Mouse (Mus musculus) intestine, postnatal 0 days (tissue): ENCODE measurements at regions not wholly inside any gene's neighbourhood (a gene's known extent, or its start where the extent isn't known, plus 50 kb on each side); places are given as distances from the start of the nearest gene placed in this dataset.

Source experiments
- ATAC-seq: fragments of 200-750 bp; cut with Nextera tagmentation; 2 replicates; pipeline ENCODE4 v1.8.0; 2017; ENCODE audit warnings: mild to moderate bottlenecking, moderate TSS enrichment, moderate library complexity
- H3K27ac ChIP-seq: fragments of 300-500 bp; sonication (generic); 2 replicates; pipeline ENCODE4 v1.5.1; 2014; ENCODE audit warnings: mild to moderate bottlenecking, low read depth, low read length, moderate library complexity
- H3K27me3 ChIP-seq: fragments of 300-500 bp; sonication (generic); replicated peaks from 2 replicates; pipeline ENCODE4 v1.6.1; 2014; ENCODE audit warnings: low read length, mixed read lengths; ENCODE audit not compliant: control insufficient read depth, insufficient read depth
- H3K36me3 ChIP-seq: fragments of 300-500 bp; sonication (generic); 2 replicates; pipeline ENCODE4 v1.6.1; 2014; ENCODE audit warnings: mild to moderate bottlenecking, moderate library complexity; ENCODE audit not compliant: control insufficient read depth, insufficient read depth
- H3K4me1 ChIP-seq: fragments of 300-500 bp; sonication (generic); replicated peaks from 2 replicates; pipeline ENCODE4 v1.6.1; 2014; ENCODE audit warnings: antibody characterized with exemption, low read length, mixed read lengths; ENCODE audit not compliant: control insufficient read depth, insufficient read depth
- H3K4me2 ChIP-seq: fragments of 300-500 bp; sonication (generic); replicated peaks from 2 replicates; pipeline ENCODE4 v1.6.1; 2014; ENCODE audit warnings: low read depth, mild to moderate bottlenecking, moderate library complexity
- H3K4me3 ChIP-seq: fragments of 300-500 bp; sonication (generic); 2 replicates; pipeline ENCODE4 v1.5.1; 2014; ENCODE audit warnings: low read depth, low read length
- H3K9ac ChIP-seq: fragments of 300-500 bp; sonication (generic); 2 replicates; pipeline ENCODE4 v1.6.1; 2014; ENCODE audit warnings: mild to moderate bottlenecking, low read depth, low read length
- H3K9me3 ChIP-seq: fragments of 300-500 bp; sonication (generic); 2 replicates; pipeline ENCODE4 v1.6.1; 2016; ENCODE audit warnings: mixed run types; ENCODE audit not compliant: control insufficient read depth
- CTCF ChIP-seq: sonication (generic); IDR thresholded peaks from 2 replicates; pipeline ENCODE4 v1.5.1; 2016; ENCODE audit warnings: low read depth, mild to moderate bottlenecking, control low read depth, antibody characterized with exemption, moderate library complexity
- WGBS: fragments of 180-500 bp; shearing (Covaris S2); extraction: QIAGEN DNeasy Blood & Tissue Kit; methylation state at CpG from one replicate; pipeline ENCODE4 v1.1.7; 2014; 5-methylcytosine and 5-hydroxymethylcytosine counted together

DNA sequence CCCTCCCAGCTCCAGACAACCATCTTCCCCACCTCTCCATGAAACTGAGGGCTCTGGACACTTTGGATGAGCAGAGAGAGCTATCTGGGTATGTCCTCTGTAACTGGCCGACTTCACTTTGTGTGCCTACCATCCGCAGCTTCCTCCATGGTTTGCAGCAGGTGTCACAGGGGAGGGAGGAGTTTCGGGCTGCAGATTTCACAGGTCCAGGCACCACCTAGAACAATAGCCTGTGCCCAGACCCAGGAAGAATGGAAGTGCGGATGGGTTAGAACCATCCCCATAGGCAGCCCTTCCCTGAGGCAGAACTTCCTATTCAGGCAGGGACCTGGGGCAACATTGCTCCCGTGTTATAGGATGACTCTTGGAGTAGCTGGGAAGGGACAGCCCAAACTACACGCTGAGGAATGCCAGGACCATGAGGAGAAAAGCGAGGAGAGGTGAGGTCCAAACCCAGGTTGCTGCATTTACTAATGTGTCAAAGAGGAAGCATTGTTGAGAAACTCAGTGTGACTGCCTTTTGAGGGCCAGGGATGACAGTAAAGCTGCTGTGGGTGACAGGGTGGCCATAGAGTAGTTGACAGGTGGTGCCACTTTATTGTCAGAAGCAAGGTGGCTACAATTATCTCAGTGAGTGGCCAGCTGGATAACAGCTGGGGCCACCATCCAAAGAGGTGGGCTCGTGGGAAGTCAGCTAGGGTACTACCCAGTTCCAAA, 51.8 kb upstream of the Klf13 start:
- H3K27me3 ChIP-seq: no peaks in the 10 kb centered on the region
- H3K9me3 ChIP-seq: no peaks in the 10 kb centered on the region
- H3K4me1 ChIP-seq: 0 out of 2 replicates have a peak, but pooled peaks cover 3% of the 10 kb centered on the region
- no peak for ATAC-seq
- no peak overlapping the region for H3K9ac ChIP-seq
- no peak for TF ChIP-seq CTCF
- H3K36me3 ChIP-seq: no peaks in the 10 kb centered on the region
- 63% methylated on average over 8 of the region's 8 CpGs for WGBS
- no peak overlapping the region for H3K27ac ChIP-seq
- H3K4me3 ChIP-seq: no peak overlapping the region
- H3K4me2 ChIP-seq: no peak overlapping the region

DNA sequence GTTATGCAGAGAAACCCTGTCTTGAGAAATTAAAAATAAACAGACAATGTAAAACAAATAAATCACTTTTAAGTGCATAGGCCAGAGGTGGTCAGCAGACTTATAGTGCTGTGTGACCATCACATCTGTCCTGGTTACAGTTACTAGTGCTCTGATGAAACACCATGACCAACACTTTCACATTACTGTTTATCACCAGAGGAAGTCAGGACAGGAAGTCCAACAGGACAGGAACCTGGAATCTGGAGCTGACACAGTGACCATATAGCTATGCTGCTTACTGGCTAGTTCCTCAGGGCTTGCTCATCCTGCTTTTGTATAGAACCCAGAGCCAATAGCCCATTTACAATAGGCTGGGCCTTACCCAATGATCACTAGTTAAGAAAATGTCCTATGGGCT, 51.0 kb upstream of the Klf13 start:
- no peak for TF ChIP-seq CTCF
- Histone ChIP-seq H3K27ac (no peak overlapping the region), H3K27me3 (no peaks in the 10 kb centered on the region), H3K4me2 (no peak overlapping the region), H3K4me1 (0 out of 2 replicates have a peak, but pooled peaks cover 3% of the 10 kb centered on the region), H3K9ac (no peak overlapping the region), H3K9me3 (no peaks in the 10 kb centered on the region), H3K36me3 (no peaks in the 10 kb centered on the region), H3K4me3 (no peak overlapping the region)
- no peak for ATAC-seq
